Mouse (Mus musculus) hindbrain, embryonic 11.5 days (tissue): ENCODE measurements at regions not wholly inside any gene's neighbourhood (a gene's known extent, or its start where the extent isn't known, plus 50 kb on each side); places are given as distances from the start of the nearest gene placed in this dataset.

Source experiments
- ATAC-seq: fragments of 200-750 bp; cut with Nextera tagmentation; 2 replicates; pipeline ENCODE4 v1.8.0; 2017; ENCODE audit warnings: mild to moderate bottlenecking, moderate TSS enrichment, moderate library complexity; ENCODE audit not compliant: low FRiP score
- DNase-seq: peaks from one replicate; pipeline ENCODE4 v3.0.0-alpha.2; 2015; ENCODE audit warnings: low spot score
- H3K27ac ChIP-seq: fragments of 300-500 bp; sonication (generic); 2 replicates; pipeline ENCODE4 v1.5.1; 2014; ENCODE audit warnings: mild to moderate bottlenecking, low read depth, low read length
- H3K27me3 ChIP-seq: fragments of 300-500 bp; sonication (generic); 2 replicates; pipeline ENCODE4 v1.6.1; 2014; ENCODE audit warnings: mild to moderate bottlenecking, low read length, moderate library complexity, mixed read lengths; ENCODE audit not compliant: control insufficient read depth, insufficient read depth
- H3K36me3 ChIP-seq: fragments of 300-500 bp; sonication (generic); 2 replicates; pipeline ENCODE4 v1.6.1; 2014; ENCODE audit warnings: mild to moderate bottlenecking, low read length, moderate library complexity, mixed read lengths; ENCODE audit not compliant: control insufficient read depth, insufficient read depth
- H3K4me1 ChIP-seq: fragments of 300-500 bp; sonication (generic); replicated peaks from 2 replicates; pipeline ENCODE4 v1.6.1; 2014; ENCODE audit warnings: low read length, mixed read lengths; ENCODE audit not compliant: control insufficient read depth, insufficient read depth
- H3K4me2 ChIP-seq: fragments of 300-500 bp; sonication (generic); replicated peaks from 2 replicates; pipeline ENCODE4 v1.6.1; 2014; ENCODE audit warnings: mild to moderate bottlenecking, low read depth, low read length
- H3K4me3 ChIP-seq: fragments of 300-500 bp; sonication (generic); 2 replicates; pipeline ENCODE4 v1.5.1; 2014; ENCODE audit warnings: low read depth, low read length
- H3K9ac ChIP-seq: fragments of 300-500 bp; sonication (generic); 2 replicates; pipeline ENCODE4 v1.6.1; 2014; ENCODE audit warnings: low read depth, low read length
- H3K9me3 ChIP-seq: fragments of 300-500 bp; sonication (generic); 2 replicates; pipeline ENCODE4 v1.6.1; 2016; ENCODE audit warnings: low read length; ENCODE audit not compliant: control insufficient read depth
- WGBS: fragments of 180-500 bp; shearing (Covaris S2); extraction: QIAGEN DNeasy Blood & Tissue Kit; methylation state at CpG from one replicate; pipeline ENCODE4 v1.1.7; 2014; 5-methylcytosine and 5-hydroxymethylcytosine counted together

DNA sequence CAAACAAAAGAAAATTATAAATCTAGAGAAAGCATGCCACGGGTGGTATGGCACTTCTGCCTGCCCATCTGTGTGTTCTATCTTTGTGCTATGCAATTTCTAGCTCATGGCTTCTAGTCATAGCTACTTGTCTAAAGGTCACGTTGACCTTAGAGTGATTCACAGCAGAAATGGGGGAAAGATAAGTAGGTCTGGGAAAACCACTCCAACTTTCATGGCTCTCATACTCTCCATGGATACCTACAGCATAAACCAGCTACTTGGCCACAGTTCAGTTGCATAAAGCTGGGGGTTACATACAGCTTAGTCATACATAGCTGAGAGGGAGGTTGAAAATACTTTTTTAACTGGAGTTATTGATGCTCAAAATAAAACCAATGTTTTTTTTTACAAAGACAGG lies 100.6 kb upstream of the Trpc6 start:
- Histone ChIP-seq H3K9ac (no peak overlapping the region), H3K4me1 (no peaks in the 10 kb centered on the region), H3K27ac (no peak overlapping the region), H3K36me3 (no peaks in the 10 kb centered on the region), H3K4me2 (no peak overlapping the region), H3K4me3 (no peak overlapping the region), H3K9me3 (no peaks in the 10 kb centered on the region), H3K27me3 (no peaks in the 10 kb centered on the region)
- no peak for DNase-seq
- no peak for ATAC-seq
- 88% methylated on average over 2 of the region's 2 CpGs for WGBS

DNA sequence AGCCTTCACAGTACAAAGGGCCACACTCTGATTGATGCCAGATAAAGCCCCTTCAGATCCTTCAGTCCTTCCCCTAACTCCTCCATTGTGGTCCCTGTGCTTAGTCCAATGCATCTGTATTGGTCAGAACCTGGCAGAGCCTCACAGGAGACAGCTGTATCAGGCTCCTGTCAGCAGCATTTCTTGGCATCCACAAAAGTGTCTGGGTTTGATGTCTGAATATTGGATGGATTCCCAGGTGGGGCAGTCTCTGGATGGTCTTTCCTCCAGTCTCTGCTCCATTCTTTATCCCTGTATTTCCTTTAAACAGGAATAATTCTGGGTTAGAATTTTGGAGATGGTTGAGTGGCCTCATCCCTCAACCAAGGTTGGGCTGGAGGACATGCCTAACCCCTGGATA lies 92.5 kb upstream of the Trpc6 start:
- DNase-seq, result no peak
- no peaks in the 10 kb centered on the region for H3K36me3 ChIP-seq
- H3K4me2 ChIP-seq, result no peak overlapping the region
- no peak overlapping the region for H3K4me3 ChIP-seq
- no peaks in the 10 kb centered on the region for H3K9me3 ChIP-seq
- no peaks in the 10 kb centered on the region for H3K4me1 ChIP-seq
- no peaks in the 10 kb centered on the region for H3K27me3 ChIP-seq
- no peak for ATAC-seq
- no peak overlapping the region for H3K27ac ChIP-seq
- no peak overlapping the region for H3K9ac ChIP-seq

DNA sequence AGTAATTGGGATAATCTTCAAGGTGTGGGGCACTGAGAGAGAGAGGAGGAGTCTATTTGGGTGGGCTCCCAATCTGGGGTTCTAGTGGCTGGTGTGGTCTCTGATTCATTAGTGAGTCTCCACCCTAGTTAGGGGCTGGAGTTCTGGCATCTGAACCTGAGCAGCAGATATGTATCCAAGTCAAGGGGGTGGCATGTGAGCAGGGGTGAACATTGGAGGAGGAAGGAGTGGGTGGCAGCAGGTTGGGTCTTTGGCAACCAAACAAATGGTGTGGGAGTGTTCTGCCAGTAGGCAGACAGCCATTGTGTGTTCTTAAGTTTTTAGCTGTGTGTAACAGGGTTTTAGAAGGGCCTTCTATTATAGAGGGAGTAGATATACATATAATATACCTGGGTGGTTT lies 90.4 kb upstream of the Trpc6 start:
- DNase-seq (no peak), ATAC-seq (peak; percentile 36; the same call in 1 of the 2 replicates)
- no peak overlapping the region for H3K4me2 ChIP-seq
- H3K9ac ChIP-seq, result no peak overlapping the region
- no peak overlapping the region for H3K4me3 ChIP-seq
- no peak overlapping the region for H3K27ac ChIP-seq
- H3K36me3 ChIP-seq, result no peaks in the 10 kb centered on the region
- H3K27me3 ChIP-seq, result no peaks in the 10 kb centered on the region
- H3K9me3 ChIP-seq, result no peaks in the 10 kb centered on the region
- no peaks in the 10 kb centered on the region for H3K4me1 ChIP-seq

DNA sequence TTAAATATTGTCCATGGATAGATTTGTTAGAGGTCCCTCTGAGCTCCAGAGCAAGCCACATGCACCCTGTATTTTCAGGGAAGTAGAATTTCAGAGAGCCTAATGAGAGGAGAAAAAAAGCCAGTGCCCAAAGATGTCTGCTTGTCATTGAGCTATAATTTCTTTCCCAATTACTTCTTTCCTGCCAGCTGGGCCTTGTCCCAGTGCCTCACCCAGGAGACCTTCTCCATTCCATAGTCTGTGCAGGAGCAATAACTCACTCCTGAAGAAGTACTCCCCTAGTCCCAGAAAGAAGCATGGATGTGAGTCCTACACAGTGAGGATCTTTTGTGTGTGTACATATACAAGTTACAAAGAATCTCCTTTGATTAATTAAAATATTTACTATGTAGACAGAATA lies 89.4 kb upstream of the Trpc6 start:
- H3K9me3 ChIP-seq, result no peaks in the 10 kb centered on the region
- H3K27ac ChIP-seq, result no peak overlapping the region
- DNase-seq, result peak; percentile 13
- no peak overlapping the region for H3K9ac ChIP-seq
- H3K27me3 ChIP-seq, result no peaks in the 10 kb centered on the region
- no peaks in the 10 kb centered on the region for H3K4me1 ChIP-seq
- no peak overlapping the region for H3K4me3 ChIP-seq
- H3K36me3 ChIP-seq, result no peaks in the 10 kb centered on the region
- ATAC-seq, result peak; percentile 62; the same call in 1 of the 2 replicates
- no peak overlapping the region for H3K4me2 ChIP-seq

DNA sequence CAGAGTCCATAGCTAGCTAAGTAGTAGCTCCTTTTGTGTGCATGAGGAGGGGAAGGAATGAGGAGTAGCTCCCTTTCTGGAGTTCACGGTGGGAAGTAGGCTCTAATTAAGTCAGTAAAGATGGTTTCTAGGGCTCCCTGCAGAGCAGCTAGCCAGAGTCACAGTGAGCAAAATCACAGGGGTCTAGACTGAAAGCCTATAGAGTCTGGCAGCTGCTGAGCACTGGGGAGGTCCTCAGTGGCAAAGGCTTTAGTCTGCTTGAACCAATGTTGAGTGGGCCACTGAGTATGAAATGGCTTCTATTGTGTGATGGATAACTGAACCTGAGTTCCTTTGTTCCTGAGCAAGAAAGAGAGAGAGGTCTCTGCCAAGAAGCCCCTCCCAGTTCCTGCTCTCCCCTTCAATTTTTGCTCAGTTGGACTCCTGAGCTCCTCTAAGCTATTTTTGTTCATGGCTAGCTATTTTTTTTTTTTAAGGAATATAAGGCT lies 84.8 kb upstream of the Trpc6 start:
- Histone ChIP-seq H3K4me2 (no peak overlapping the region), H3K9me3 (no peaks in the 10 kb centered on the region), H3K4me1 (no peaks in the 10 kb centered on the region), H3K36me3 (no peaks in the 10 kb centered on the region), H3K9ac (no peak overlapping the region), H3K27me3 (no peaks in the 10 kb centered on the region), H3K4me3 (no peak overlapping the region), H3K27ac (no peak overlapping the region)
- DNase-seq (no peak), ATAC-seq (peak; percentile 35; the same call in 1 of the 2 replicates)
- 11% methylated on average over 1 of the region's 1 CpGs for WGBS

DNA sequence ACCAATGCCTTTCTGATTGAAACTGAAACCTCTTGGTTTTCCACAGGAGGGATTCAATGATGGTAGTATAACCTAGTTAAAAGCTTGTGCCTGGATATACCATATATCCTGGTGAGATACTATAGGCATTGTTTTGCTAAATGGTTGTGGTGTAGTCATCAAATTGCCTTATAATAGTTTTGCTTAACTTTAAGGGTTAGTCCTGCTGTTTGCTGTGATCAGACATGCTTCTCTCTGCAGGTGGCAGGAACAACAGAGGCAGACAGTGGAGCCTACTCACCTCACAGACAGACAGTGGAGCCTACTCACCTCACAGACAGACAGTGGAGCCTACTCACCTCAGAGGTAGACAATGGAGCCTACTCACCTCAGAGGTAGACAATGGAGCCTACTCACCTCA lies 82.2 kb upstream of the Trpc6 start:
- H3K27ac ChIP-seq, result no peak overlapping the region
- no peak overlapping the region for H3K9ac ChIP-seq
- no peak for DNase-seq
- no peaks in the 10 kb centered on the region for H3K4me1 ChIP-seq
- H3K9me3 ChIP-seq, result no peaks in the 10 kb centered on the region
- no peak overlapping the region for H3K4me3 ChIP-seq
- no peak for ATAC-seq
- H3K4me2 ChIP-seq, result no peak overlapping the region
- H3K27me3 ChIP-seq, result no peaks in the 10 kb centered on the region
- no peaks in the 10 kb centered on the region for H3K36me3 ChIP-seq

DNA sequence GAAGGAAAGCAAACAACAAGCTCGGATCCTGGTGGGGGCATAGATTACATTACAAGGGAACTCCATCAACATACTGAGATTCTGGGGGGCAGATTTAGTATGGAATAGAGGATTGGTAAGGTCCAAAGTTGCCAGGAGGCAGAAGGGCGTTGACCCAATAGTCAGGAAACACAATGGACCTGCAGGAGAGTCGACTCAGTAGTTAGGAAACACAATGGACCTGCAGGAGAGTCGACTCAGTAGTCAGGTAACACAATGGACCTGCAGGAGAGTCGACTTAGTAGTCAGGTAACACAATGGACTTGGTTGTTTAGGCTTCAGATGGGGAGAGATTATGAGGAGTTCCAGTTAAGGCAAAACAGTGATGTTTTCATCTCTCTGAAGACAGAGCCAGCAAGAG lies 81.1 kb upstream of the Trpc6 start:
- Histone ChIP-seq H3K4me3 (no peak overlapping the region), H3K27ac (no peak overlapping the region), H3K36me3 (no peaks in the 10 kb centered on the region), H3K9me3 (no peaks in the 10 kb centered on the region), H3K27me3 (no peaks in the 10 kb centered on the region), H3K4me2 (no peak overlapping the region), H3K4me1 (no peaks in the 10 kb centered on the region), H3K9ac (no peak overlapping the region)
- DNase-seq (no peak), ATAC-seq (no peak)
- 52% methylated on average over 5 of the region's 5 CpGs for WGBS

DNA sequence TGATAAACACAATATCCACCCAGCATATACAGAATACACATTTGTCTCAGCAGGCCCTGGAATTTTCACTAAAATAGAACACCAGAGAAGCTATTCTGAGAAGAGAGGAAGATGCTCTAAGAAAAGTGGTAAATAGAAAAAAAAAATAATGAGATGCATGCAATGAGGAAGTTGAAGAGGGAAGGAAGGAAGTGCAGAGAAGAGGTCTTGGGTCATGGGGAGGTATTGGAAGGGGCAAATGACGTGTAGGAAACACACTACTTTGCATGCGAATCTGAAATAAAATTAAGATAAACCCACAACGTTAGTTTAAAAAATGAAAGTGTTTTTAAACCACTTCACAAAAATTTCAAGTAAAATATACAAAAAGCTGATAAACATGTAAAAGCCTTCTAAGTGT lies 57.4 kb upstream of the Trpc6 start:
- Histone ChIP-seq H3K27me3 (no peaks in the 10 kb centered on the region), H3K27ac (no peak overlapping the region), H3K9me3 (no peaks in the 10 kb centered on the region), H3K36me3 (no peaks in the 10 kb centered on the region), H3K4me2 (no peak overlapping the region), H3K4me1 (no peaks in the 10 kb centered on the region), H3K4me3 (no peak overlapping the region), H3K9ac (no peak overlapping the region)
- WGBS, result 83% methylated on average over 3 of the region's 3 CpGs
- DNase-seq (no peak), ATAC-seq (no peak)

DNA sequence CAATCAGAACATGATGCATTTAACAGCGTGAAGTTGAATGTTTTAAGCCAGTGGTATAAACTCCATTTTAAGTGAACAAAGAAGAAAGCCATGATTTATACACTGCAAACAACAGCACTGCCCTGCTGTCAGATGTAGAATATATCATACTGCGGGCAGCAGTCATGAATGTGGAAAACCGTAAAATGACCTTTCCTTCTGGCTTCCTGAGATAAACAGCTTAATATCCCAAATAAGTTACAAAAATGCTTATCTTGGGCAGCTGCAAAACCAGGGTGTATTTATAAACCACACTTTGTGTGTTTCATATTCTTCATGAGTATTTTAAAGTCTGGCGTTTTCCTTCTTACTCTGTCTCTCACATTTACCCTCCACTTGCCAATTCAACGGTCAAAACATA lies 56.1 kb upstream of the Trpc6 start:
- no peaks in the 10 kb centered on the region for H3K9me3 ChIP-seq
- no peak overlapping the region for H3K9ac ChIP-seq
- H3K27ac ChIP-seq, result no peak overlapping the region
- no peaks in the 10 kb centered on the region for H3K36me3 ChIP-seq
- DNase-seq (no peak), ATAC-seq (no peak)
- no peaks in the 10 kb centered on the region for H3K27me3 ChIP-seq
- H3K4me3 ChIP-seq, result no peak overlapping the region
- H3K4me2 ChIP-seq, result no peak overlapping the region
- H3K4me1 ChIP-seq, result no peaks in the 10 kb centered on the region
- WGBS, result 86% methylated on average over 5 of the region's 5 CpGs
